Mouse (Mus musculus): ENCODE data around the gene Sugct. TPM values are rescaled to one million over a fixed set of nuclear protein-coding genes. Genes with fewer than 3 reads are reported as not detected.

Gene Sugct
- polyA plus RNA-seq, 1 experiment: 1.0 TPM

DNA sequence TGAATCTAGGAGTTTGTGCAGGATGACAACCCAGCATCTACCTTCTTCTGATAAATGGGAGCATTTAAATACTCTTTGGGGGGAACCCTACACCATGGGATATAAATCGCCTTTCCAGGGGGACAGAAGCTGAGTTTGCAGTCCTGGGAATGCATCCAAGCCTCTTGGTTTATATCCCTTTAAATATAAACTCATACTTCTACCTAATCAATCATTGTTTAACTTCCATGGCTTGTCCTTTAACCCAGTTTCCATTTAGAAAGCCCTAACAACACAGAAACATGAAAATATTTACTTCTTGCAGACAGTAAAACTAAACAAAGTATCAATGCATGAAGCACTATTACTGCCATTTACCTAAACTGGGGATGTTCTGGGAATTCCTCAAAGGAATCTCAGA is 3.9 kb downstream of the Sugct start:
- no peak overlapping the region for H3K4me2 ChIP-seq (ENCODE audit: low read depth)
- H3K4me3 ChIP-seq: no peak overlapping the region
- TF ChIP-seq TCF12 (IDR thresholded peaks at IDR 0.05; ENCODE audit: insufficient read depth, poor library complexity, severe bottlenecking) (no peak), REST (IDR thresholded peaks at IDR 0.05; ENCODE audit: insufficient read depth, insufficient read length) (no peak), MYOG (IDR thresholded peaks at IDR 0.05; ENCODE audit: control insufficient read depth in 1 of 3, insufficient read depth in 1 of 3, insufficient read length in 2 of 3, low read depth in 2 of 3) (no peak), E2F4 (IDR thresholded peaks at IDR 0.05; ENCODE audit: insufficient read depth) (no peak), MAX (IDR thresholded peaks at IDR 0.05; ENCODE audit: low read depth) (no peak), POLR2A (IDR thresholded peaks at IDR 0.05; ENCODE audit: insufficient read length, low read depth) (no peak), SRF (IDR thresholded peaks at IDR 0.05; ENCODE audit: control insufficient read depth, insufficient read length, low read depth) (no peak), MYOD1 (IDR thresholded peaks at IDR 0.05; ENCODE audit: control insufficient read depth in 1 of 3, insufficient read length in 2 of 3, low read depth in 2 of 3) (no peak), TCF3 (IDR thresholded peaks at IDR 0.05; ENCODE audit: insufficient read length, low read depth) (no peak), CEBPB (IDR thresholded peaks at IDR 0.05; ENCODE audit: insufficient read depth, poor library complexity, severe bottlenecking) (no peak), POLR2AphosphoS2 (IDR thresholded peaks at IDR 0.05; ENCODE audit: insufficient read length, low read depth) (no peak), USF1 (IDR thresholded peaks at IDR 0.05; ENCODE audit: low read depth) (no peak)

DNA sequence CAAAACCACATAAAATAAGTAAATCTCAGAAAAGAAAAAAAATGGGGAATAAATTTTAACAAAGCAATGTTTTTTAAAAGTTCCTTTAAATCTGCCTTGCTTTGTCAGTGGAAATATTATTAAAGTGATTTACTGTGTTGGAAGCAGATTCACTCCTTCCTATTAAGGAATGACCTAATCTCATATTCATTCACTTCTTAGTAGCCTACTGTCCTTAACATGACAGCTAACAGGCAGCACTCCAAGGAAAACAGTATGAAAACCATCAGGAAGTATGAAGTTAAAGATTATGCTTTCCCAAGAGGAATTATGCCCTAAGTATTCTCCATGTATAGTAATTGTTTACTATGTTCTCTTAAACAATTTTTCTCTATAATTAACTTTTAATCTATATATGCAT is 4.7 kb downstream of the Sugct start:
- TF ChIP-seq USF1 (IDR thresholded peaks at IDR 0.05; ENCODE audit: low read depth): no peak
- TF ChIP-seq POLR2AphosphoS2 (IDR thresholded peaks at IDR 0.05; ENCODE audit: insufficient read length, low read depth): no peak
- no peak for TF ChIP-seq REST (IDR thresholded peaks at IDR 0.05; ENCODE audit: insufficient read depth, insufficient read length)
- TF ChIP-seq POLR2A (IDR thresholded peaks at IDR 0.05; ENCODE audit: insufficient read length, low read depth): no peak
- TF ChIP-seq SRF (IDR thresholded peaks at IDR 0.05; ENCODE audit: control insufficient read depth, insufficient read length, low read depth): no peak
- no peak for TF ChIP-seq MYOG (IDR thresholded peaks at IDR 0.05; ENCODE audit: control insufficient read depth in 1 of 3, insufficient read depth in 1 of 3, insufficient read length in 2 of 3, low read depth in 2 of 3)
- TF ChIP-seq CEBPB (IDR thresholded peaks at IDR 0.05; ENCODE audit: insufficient read depth, poor library complexity, severe bottlenecking): no peak
- no peak for TF ChIP-seq MYOD1 (IDR thresholded peaks at IDR 0.05; ENCODE audit: control insufficient read depth in 1 of 3, insufficient read length in 2 of 3, low read depth in 2 of 3)
- no peak for TF ChIP-seq MAX (IDR thresholded peaks at IDR 0.05; ENCODE audit: low read depth)
- TF ChIP-seq TCF3 (IDR thresholded peaks at IDR 0.05; ENCODE audit: insufficient read length, low read depth): no peak
- TF ChIP-seq TCF12 (IDR thresholded peaks at IDR 0.05; ENCODE audit: insufficient read depth, poor library complexity, severe bottlenecking): no peak
- TF ChIP-seq E2F4 (IDR thresholded peaks at IDR 0.05; ENCODE audit: insufficient read depth): no peak
- peaks cover 2% of the 10 kb centered on the region for H3K79me2 ChIP-seq (ENCODE audit: control insufficient read depth, insufficient read depth)
- H3K27me3 ChIP-seq (ENCODE audit: control insufficient read depth, insufficient read depth, insufficient read length): no peaks in the 10 kb centered on the region
- peak overlapping the region; percentile 81 for H3K4me2 ChIP-seq (ENCODE audit: low read depth)
- no peak overlapping the region for H3K4me3 ChIP-seq
- H3ac ChIP-seq (ENCODE audit: control insufficient read depth, insufficient read length): no peak overlapping the region
- H3K36me3 ChIP-seq (ENCODE audit: control insufficient read depth, insufficient read depth): no peaks in the 10 kb centered on the region

More for the DNA sequence above, 3.9 kb downstream of the Sugct start:
- Histone ChIP-seq H3ac (ENCODE audit: control insufficient read depth, insufficient read length) (no peak overlapping the region), H3K79me2 (ENCODE audit: control insufficient read depth, insufficient read depth) (peaks cover 10% of the 10 kb centered on the region), H3K36me3 (ENCODE audit: control insufficient read depth, insufficient read depth) (no peaks in the 10 kb centered on the region), H3K27me3 (ENCODE audit: control insufficient read depth, insufficient read depth, insufficient read length) (no peaks in the 10 kb centered on the region)

DNA sequence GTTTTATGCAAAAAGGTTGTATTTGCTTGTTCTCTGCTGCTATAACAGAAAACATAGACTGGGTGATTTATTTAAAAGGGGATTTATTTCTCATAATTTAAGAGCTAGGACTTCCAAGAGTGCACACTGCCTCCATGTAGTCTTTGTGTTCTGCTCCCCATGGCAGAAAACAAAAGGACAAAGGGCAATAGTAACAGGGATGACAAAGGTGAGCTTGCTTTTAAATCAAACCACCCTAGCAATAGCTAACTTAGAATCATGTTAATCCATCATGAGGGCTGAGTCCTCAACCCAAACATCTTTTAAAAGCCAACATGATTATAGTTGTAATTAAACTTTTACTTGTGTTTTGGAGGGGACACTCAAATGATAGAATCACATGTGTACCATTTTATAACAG is 5.9 kb downstream of the Sugct start:
- Histone ChIP-seq H3K4me2 (ENCODE audit: low read depth) (peak overlapping the region; percentile 81), H3K36me3 (ENCODE audit: control insufficient read depth, insufficient read depth) (no peaks in the 10 kb centered on the region), H3K4me3 (no peak overlapping the region), H3K79me2 (ENCODE audit: control insufficient read depth, insufficient read depth) (no peaks in the 10 kb centered on the region), H3ac (ENCODE audit: control insufficient read depth, insufficient read length) (no peak overlapping the region), H3K27me3 (ENCODE audit: control insufficient read depth, insufficient read depth, insufficient read length) (no peaks in the 10 kb centered on the region)
- no peak for TF ChIP-seq E2F4 (IDR thresholded peaks at IDR 0.05; ENCODE audit: insufficient read depth)
- no peak for TF ChIP-seq TCF12 (IDR thresholded peaks at IDR 0.05; ENCODE audit: insufficient read depth, poor library complexity, severe bottlenecking)
- no peak for TF ChIP-seq POLR2A (IDR thresholded peaks at IDR 0.05; ENCODE audit: insufficient read length, low read depth)
- TF ChIP-seq USF1 (IDR thresholded peaks at IDR 0.05; ENCODE audit: low read depth): no peak
- no peak for TF ChIP-seq MYOD1 (IDR thresholded peaks at IDR 0.05; ENCODE audit: control insufficient read depth in 1 of 3, insufficient read length in 2 of 3, low read depth in 2 of 3)
- no peak for TF ChIP-seq POLR2AphosphoS2 (IDR thresholded peaks at IDR 0.05; ENCODE audit: insufficient read length, low read depth)
- TF ChIP-seq MYOG (IDR thresholded peaks at IDR 0.05; ENCODE audit: control insufficient read depth in 1 of 3, insufficient read depth in 1 of 3, insufficient read length in 2 of 3, low read depth in 2 of 3): no peak
- no peak for TF ChIP-seq CEBPB (IDR thresholded peaks at IDR 0.05; ENCODE audit: insufficient read depth, poor library complexity, severe bottlenecking)
- no peak for TF ChIP-seq MAX (IDR thresholded peaks at IDR 0.05; ENCODE audit: low read depth)
- TF ChIP-seq TCF3 (IDR thresholded peaks at IDR 0.05; ENCODE audit: insufficient read length, low read depth): no peak
- TF ChIP-seq SRF (IDR thresholded peaks at IDR 0.05; ENCODE audit: control insufficient read depth, insufficient read length, low read depth): no peak
- no peak for TF ChIP-seq REST (IDR thresholded peaks at IDR 0.05; ENCODE audit: insufficient read depth, insufficient read length)

DNA sequence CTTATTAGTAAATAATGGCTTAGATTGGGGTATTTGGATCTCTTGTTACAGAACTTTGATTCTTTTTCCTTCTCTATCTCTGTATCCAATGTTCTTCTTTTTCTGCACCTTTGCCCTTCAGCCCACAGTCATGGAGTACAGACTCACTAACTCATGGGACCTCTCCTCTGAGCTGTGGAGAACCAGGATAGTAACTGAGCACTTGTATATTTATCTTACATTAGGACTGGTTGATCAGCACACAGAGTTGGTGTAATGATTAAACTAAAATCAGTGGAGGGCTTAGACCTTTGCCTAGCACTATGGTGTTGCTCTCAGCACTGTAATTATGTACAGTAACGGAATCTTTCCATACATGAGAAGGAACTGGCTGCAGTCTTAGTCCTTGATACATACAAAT is 24.2 kb downstream of the Sugct start:
- Histone ChIP-seq H3K36me3 (ENCODE audit: control insufficient read depth, insufficient read depth) (no peaks in the 10 kb centered on the region), H3K79me2 (ENCODE audit: control insufficient read depth, insufficient read depth) (no peaks in the 10 kb centered on the region), H3ac (ENCODE audit: control insufficient read depth, insufficient read length) (no peak overlapping the region), H3K4me3 (no peak overlapping the region), H3K4me2 (ENCODE audit: low read depth) (no peak overlapping the region), H3K27me3 (ENCODE audit: control insufficient read depth, insufficient read depth, insufficient read length) (no peaks in the 10 kb centered on the region)
- TF ChIP-seq E2F4 (IDR thresholded peaks at IDR 0.05; ENCODE audit: insufficient read depth) (no peak), REST (IDR thresholded peaks at IDR 0.05; ENCODE audit: insufficient read depth, insufficient read length) (no peak), MAX (IDR thresholded peaks at IDR 0.05; ENCODE audit: low read depth) (no peak), USF1 (IDR thresholded peaks at IDR 0.05; ENCODE audit: low read depth) (no peak), TCF3 (IDR thresholded peaks at IDR 0.05; ENCODE audit: insufficient read length, low read depth) (no peak), CEBPB (IDR thresholded peaks at IDR 0.05; ENCODE audit: insufficient read depth, poor library complexity, severe bottlenecking) (no peak), POLR2AphosphoS2 (IDR thresholded peaks at IDR 0.05; ENCODE audit: insufficient read length, low read depth) (no peak), TCF12 (IDR thresholded peaks at IDR 0.05; ENCODE audit: insufficient read depth, poor library complexity, severe bottlenecking) (no peak), SRF (IDR thresholded peaks at IDR 0.05; ENCODE audit: control insufficient read depth, insufficient read length, low read depth) (no peak), MYOG (IDR thresholded peaks at IDR 0.05; ENCODE audit: control insufficient read depth in 1 of 3, insufficient read depth in 1 of 3, insufficient read length in 2 of 3, low read depth in 2 of 3) (no peak), POLR2A (IDR thresholded peaks at IDR 0.05; ENCODE audit: insufficient read length, low read depth) (no peak), MYOD1 (IDR thresholded peaks at IDR 0.05; ENCODE audit: control insufficient read depth in 1 of 3, insufficient read length in 2 of 3, low read depth in 2 of 3) (no peak)
